Mouse (Mus musculus) kidney, adult 2 months (tissue): Measurements from ENCODE around the gene Pdcd1lg2.

ENCODE experiments used
- CTCF ChIP-seq: fragments of 200-500 bp; conservative IDR thresholded peaks from 2 replicates; pipeline ENCODE4 v1.5.1; 2011; ENCODE audit warnings: low read depth, mild to moderate bottlenecking, control low read depth, low read length, moderate library complexity, mixed read lengths; ENCODE audit not compliant: insufficient read depth, insufficient read length
- POLR2A ChIP-seq: fragments of 200-500 bp; IDR thresholded peaks from one replicate; pipeline ENCODE4 v1.6.1; 2011; ENCODE audit warnings: low read depth, low read length, control low read depth

GRCm38 (mm10) chr19:29482148-29482547 is 71.4 kb downstream of the Pdcd1lg2 start:
- TF ChIP-seq CTCF (no peak), POLR2A (no peak)
